Mouse (Mus musculus): ENCODE measurements around the gene Cln3.

Cln3 gene

DNA sequence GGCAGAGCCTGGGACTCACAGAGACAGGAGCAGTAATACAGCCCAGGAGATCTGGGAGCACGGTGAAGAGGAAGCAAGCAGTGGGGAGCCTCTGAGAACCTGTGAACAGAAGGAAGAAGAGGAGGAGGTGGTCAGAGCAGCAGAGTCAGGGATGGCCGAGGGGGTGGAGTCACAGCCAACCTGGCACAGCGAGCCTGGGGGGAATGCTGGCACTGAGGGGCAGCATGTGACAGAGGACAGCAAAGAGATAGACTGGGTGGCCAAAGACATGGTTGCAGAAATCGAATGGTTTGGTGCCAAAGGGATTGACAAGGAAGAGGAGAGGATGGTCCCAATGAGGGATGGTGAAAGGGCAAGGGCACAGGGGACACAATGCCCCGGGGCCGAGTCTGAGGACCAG lies at the start of gene Cln3:
TSS of gene Cln3 (minus strand) at position 101 of the 400 bp plus-strand sequence.
- no peak for DNase-seq (ENCODE audit: extremely low spot score, low spot score)

DNA sequence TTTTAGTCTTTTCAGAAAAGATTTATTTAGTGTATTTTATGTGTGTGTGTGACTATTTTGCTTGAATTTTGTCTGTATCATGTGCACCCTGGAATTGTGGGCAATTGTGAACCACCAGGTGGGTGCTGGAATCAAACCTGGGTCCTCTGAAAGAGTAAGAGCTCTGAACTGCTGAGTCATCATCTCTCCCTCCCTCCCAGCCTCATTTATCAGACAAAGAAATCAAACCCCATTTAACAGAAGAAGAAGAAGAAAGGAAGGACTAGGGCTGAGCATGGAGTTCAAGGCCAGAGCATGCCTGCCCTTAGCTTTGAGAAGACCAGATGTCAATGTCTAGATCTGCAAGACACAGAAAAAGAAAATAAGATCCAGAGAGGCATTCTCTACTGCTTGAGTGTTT lies 49.8 kb upstream of the Cln3 start:
- no peak for DNase-seq (ENCODE audit: extremely low spot score, low spot score)

DNA sequence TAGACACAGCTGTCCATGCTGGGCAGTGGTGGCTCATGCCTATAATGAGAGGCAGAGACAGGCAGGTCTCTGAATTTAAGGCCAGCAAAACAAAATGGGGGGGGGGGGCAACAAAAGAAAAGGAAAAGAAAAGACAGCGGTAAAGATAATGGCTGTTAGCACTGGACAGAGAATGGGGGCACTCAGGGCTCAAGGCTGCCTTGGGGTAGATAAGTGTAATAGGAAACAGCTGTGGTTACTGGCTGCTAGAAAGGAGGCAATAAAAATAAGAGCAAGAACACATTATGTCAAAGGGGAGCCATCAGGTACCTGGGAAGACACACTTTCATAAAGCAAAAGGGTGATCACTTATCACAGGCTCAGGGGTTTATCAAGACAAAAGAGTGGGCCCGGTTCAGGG lies 46.9 kb upstream of the Cln3 start:
- DNase-seq (ENCODE audit: extremely low spot score, low spot score) = no peak

GRCm38 (mm10) chr7:126630824-126631518 lies 45.4 kb upstream of the Cln3 start, which contains the start of gene Nupr1:
Gene Nupr1, minus strand, starts transcription at chr7:126630861.
- no peak for DNase-seq (ENCODE audit: extremely low spot score, low spot score)

- no peak for DNase-seq (ENCODE audit: extremely low spot score, low spot score)
Measured at GRCm38 (mm10) chr7:126629915-126630314, 44.3 kb upstream of the Cln3 start.

DNA sequence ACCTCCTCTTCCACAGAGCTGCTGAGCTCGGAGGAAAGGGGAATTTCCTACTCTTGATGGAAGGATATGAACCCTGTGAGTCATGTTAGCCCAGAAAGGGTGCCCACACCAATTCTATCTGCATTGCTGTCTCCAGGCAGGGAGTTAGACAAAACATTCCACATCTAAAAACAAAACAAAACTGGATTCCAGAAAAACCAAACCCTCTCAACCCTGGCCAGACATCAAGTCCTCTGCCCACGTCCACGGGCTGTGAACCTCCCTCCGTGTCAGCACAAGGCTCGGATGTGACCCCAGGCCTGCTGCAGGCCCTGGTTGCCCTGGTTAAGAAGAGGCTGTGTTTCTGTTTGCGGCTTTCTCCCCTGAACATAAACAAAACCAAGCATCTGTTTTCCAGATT lies 42.5 kb upstream of the Cln3 start:
- no peak for DNase-seq (ENCODE audit: extremely low spot score, low spot score)

DNA sequence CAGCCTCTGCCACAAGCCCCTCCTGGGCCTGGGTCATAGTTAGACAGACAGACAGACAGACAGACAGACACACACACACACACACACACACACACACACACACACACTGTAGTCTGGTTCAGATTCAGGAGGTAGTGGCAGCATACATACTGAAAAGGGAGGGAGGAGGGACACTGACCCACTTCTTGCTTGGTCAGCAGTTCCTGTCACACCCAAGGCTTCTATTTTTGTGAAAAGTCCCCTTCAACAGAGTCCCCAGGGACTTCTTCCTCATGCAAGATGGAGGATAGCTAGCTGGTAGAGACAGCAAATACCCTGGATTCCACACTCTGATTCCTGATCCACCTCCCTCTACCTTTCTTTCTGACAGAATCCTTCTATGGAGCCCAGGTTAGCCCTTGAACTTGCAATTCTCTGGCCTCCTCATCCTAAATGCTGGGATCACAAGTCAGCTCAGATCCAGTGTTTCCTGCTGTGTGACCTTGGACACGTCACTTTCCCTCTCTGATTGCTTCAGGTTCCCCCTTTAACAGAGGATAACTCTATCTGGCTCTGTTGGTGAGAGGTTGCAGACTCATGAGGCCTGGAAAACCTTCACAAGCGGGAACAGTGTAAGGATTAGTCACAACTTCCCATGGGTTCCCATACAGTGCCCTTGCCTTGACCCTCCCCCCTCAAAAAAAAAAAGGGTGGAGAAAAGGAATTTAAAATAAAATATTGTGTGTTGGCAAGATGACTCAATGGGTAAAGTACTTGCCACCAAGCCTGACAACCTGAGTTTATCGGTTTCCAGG lies 40.4 kb upstream of the Cln3 start:
- DNase-seq (ENCODE audit: extremely low spot score, low spot score) = no peak

GRCm38 (mm10) chr7:126625369-126625768 lies 39.8 kb upstream of the Cln3 start:
- no peak for DNase-seq (ENCODE audit: extremely low spot score, low spot score)

DNA sequence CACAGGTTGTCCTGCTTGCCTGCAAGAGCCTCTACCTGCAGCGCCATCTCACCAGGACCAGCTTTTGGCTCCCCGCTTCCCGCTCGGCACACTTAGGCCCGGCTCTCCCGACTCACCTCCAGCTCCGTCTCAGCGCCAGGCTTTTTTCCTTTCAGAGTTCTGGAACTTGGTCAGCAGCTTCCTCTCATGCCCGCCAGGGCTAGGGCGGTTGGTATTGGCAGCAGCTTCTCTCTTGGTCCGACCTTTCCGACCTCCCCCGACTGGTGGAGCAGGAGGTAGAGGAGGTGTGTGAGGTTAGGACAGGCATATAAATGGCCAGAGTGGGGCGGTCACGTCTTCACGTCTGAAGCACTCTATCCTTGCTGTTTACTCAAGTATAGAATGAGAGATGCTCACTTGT lies 39.2 kb upstream of the Cln3 start:
- no peak for DNase-seq (ENCODE audit: extremely low spot score, low spot score)

- no peak for DNase-seq (ENCODE audit: extremely low spot score, low spot score)
Measured at GRCm38 (mm10) chr7:126623381-126623780, 37.8 kb upstream of the Cln3 start.

DNA sequence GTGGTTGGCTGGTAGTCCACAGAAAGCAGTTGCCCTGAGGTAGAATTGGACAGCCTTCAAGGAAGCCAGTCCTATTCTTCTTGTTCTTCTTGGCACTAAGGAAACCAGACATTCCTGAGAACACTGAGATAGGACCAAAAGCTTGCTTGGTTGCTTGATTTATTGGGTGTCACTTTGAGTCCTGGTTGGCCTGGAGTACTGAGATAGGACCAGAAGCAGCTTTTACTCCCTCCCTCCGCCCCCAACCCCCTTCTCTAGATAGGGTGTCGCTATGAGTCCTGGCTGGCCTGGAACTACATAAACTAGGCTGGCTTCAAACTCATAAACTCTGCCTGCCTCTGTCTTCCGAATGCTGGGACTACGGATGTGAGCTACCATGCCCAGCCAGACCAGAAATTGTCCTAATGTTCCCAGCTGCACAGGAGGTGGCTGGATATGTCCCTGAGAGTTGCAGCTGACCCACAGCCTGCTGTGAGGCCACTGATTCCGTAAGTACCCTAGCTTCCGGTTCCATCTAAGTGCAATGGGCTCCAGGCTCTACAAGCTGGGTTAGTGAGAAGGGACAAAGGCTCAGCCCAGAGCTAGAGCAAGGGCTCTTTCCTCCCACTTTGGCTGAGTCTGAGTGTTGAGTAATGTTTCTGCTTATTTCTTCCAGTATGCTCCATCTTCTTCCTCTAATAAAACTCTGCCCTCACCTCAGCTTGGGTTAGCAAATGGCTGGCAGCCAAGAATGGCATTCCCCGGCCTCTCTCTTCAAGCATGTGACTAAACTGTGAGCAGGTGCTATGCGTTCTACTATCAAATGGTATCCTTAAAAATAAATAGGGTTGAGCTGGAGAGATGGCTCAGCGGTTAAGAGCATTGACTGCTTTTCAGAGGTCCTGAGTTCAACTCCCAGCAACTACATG lies 36.1 kb upstream of the Cln3 start:
- no peak for DNase-seq (ENCODE audit: extremely low spot score, low spot score)

DNA sequence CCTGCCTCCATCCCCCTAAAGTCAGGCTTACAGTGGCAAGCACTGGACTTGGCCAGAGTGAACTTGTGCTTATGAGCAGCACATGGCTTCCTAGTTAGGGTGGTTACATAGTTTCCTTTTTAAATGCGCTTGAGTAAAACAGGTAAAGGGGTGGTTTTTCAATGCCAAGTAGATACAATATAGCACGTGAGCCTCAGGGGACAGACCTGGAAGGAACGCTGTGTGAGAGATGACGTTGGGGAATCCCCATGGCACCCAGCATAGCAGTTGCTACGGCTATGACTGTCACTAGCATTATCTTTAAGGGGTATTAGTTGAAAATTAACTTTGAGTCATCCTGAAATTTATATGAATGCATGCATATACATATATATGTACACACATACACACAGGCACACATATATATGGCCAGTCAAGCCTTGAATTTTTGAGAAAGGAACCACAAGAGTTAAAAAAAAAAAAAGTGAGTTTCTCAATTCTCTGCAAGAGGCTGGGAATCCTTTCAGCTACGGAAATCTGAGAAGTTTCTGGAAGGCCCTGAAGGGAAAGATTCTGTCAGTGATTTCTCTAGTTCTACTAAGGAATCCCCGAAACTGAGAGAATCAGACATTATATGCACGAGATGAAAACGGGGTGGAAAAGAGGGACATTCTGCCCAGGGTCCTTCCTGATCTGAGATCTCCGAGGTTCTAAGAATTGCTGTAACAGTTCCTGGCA lies 34.1 kb upstream of the Cln3 start:
- no peak for DNase-seq (ENCODE audit: extremely low spot score, low spot score)

DNA sequence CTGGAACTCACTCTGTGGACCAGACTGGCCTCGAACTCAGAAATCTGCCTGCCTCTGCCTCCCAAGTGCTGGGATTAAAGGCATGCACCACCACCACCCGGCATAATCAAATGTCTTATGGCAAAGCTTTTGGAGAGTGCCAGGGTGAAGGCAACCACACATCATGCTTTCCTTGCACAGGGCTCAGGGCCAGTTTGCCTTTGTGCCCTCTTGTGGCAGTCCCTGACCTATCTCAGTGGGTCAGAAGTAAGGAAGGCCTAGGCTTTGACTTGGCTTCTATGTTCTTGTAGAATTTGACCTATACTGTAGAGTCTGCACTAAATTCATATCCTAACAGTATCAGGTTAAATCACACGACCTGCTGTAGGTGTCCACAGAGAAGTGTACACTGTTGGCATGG lies 31.1 kb upstream of the Cln3 start:
- DNase-seq (ENCODE audit: extremely low spot score, low spot score) = no peak

- no peak for DNase-seq (ENCODE audit: extremely low spot score, low spot score)
Measured at GRCm38 (mm10) chr7:126612736-126613135, 27.1 kb upstream of the Cln3 start.

GRCm38 (mm10) chr7:126607796-126608195 lies 22.2 kb upstream of the Cln3 start:
- DNase-seq (ENCODE audit: extremely low spot score, low spot score) = no peak

GRCm38 (mm10) chr7:126607064-126607463 lies 21.4 kb upstream of the Cln3 start:
- DNase-seq (ENCODE audit: extremely low spot score, low spot score) = no peak

DNA sequence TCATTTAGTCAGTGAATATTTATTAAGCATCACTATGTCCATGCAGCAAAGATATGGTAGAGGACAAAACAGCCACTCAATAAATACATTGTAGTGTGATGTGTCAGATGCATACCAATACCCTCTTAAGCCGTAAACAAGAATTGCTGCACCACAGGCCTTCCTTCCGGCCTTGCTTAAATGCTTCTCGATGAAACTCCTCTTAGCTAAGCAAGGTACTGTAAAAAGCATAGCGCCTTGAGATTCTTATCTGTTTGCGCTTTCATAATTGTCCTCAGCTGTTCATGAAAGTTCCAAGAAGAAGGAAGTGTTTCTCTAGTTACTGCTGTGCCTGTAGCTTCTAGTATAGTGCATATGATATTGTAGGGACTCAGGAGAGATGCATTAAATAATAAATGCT lies 21.0 kb upstream of the Cln3 start:
- no peak for DNase-seq (ENCODE audit: extremely low spot score, low spot score)

- no peak for DNase-seq (ENCODE audit: extremely low spot score, low spot score)
Measured at GRCm38 (mm10) chr7:126602650-126603049, 17.0 kb upstream of the Cln3 start.

- no peak for DNase-seq (ENCODE audit: extremely low spot score, low spot score)
Measured at GRCm38 (mm10) chr7:126601896-126602295, 16.3 kb upstream of the Cln3 start.

DNA sequence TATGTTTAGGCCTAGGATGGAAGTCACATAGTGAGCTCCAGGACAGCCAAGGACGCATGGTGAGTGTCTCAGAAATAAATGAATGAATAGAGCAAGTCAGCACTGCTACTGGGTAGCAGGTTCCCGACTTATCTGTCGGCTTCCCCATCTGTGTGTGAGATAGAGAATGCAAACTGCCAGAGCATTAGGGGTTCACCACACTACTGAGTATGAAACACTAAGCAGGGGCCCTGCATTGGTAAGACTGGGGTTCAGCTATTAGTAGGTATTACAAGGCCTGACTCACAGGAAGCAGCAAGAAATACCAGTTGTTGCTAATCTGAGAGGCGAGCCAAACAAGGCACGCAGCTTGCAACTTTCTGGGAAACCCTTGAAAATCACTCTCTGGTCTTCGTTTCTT lies 13.3 kb upstream of the Cln3 start:
- DNase-seq (ENCODE audit: extremely low spot score, low spot score) = no peak

DNA sequence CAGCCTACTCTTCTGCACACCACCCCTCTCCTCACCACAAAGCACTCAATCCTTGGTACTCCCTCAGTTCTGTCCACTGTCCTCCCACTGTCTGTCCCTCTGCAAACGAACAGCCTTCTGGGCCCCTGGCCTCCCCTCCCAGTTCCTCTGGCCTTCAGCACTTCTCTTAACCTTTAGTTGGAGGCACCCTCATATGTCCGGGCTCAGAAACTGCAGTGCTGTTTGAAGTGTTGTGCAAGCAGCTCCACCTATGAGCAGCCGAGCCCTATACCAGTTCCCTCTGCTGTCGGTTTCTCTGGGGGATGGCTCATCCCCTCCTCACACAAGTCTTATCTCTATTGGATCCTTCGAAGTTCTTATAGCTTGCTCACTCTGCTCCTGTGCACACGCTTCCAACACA lies 10.8 kb upstream of the Cln3 start:
- no peak for DNase-seq (ENCODE audit: extremely low spot score, low spot score)
